Mouse (Mus musculus) kidney, postnatal 25 days (tissue): ENCODE measurements around the gene Mlip.

Source experiments
- DNase-seq, 2 experiments: peaks; one replicate each; pipeline ENCODE4 v3.0.0; 2021; ENCODE audit warnings: mixed read lengths in 2 of 2

The Mlip gene

GRCm38 (mm10) chr9:77347704-77348103 is 5.1 kb downstream of the Mlip start:
- no peak for DNase-seq

- no peak for DNase-seq
These were observed 8.5 kb downstream of the Mlip start for GRCm38 (mm10) chr9:77344318-77344717.

DNA sequence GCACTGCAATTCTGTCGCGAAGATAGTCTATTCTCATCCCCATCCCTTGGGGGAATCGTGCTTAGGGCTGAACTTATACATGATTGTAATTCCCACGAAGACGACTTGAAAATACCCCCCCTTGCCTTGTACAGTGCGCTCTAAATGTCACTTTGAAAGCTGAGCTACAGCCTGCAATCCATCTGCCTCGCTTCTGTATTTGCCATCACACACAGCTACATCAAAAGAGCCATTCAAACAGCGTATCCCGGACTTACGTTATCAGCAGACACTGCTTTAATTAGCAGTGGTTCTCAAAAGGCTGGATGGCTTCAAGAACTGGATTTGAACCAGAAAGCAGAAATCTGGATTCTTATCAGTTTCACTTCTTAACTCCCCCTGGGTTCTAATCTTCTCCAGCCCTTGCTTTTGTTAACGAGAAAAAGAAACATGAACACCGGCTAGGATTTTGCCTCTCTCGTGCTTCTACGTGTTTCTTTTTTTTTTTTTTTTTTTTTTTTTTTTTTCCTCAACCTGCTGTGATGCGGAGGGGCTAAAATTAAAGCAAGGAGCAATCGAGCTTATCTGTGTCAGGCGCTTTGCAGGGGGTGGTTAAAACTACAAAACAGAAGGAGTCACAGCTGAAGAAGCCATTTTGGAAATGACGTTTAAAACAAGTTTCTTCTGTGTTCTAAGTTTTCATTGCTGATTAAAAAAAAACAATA is 12.5 kb downstream of the Mlip start:
- no peak for DNase-seq

GRCm38 (mm10) chr9:77339571-77340148 is 13.1 kb downstream of the Mlip start:
- no peak for DNase-seq

- no peak for DNase-seq
These were observed 17.4 kb downstream of the Mlip start for GRCm38 (mm10) chr9:77335370-77335769.

GRCm38 (mm10) chr9:77318346-77318745 is 34.4 kb downstream of the Mlip start:
- no peak for DNase-seq

- DNase-seq = no peak
These were observed 42.2 kb downstream of the Mlip start for GRCm38 (mm10) chr9:77310548-77310947.

- DNase-seq = no peak
These were observed 47.4 kb downstream of the Mlip start for GRCm38 (mm10) chr9:77305417-77305816.

GRCm38 (mm10) chr9:77302340-77302739 is 50.4 kb downstream of the Mlip start:
- DNase-seq = no peak

GRCm38 (mm10) chr9:77287958-77288357 is 64.8 kb downstream of the Mlip start:
- DNase-seq = no peak

GRCm38 (mm10) chr9:77279371-77279770 is 73.4 kb downstream of the Mlip start:
- no peak for DNase-seq

DNA sequence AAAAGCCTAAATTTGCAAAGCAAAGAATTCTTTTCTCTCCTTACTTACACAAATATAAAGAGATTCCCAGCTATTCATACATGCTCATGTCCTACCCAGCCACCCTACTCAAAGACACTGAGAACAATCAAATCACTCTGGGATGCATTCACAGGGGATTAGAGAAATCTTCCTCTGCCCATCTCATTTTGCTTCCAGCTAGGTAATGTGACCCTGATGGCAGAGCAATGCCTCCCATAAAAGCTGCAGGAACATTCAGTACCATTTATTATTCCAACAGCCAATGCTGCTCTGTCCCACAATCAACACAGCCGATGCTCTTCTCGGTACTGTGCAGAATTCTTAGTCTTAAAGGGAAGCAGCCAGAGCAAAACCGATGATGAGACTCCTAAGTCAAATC is 74.7 kb downstream of the Mlip start:
- no peak for DNase-seq

- no peak for DNase-seq
These were observed 75.5 kb downstream of the Mlip start for GRCm38 (mm10) chr9:77277270-77277669.

- no peak for DNase-seq
These were observed 76.2 kb downstream of the Mlip start for GRCm38 (mm10) chr9:77276451-77277154.

GRCm38 (mm10) chr9:77272727-77273126 is 80.0 kb downstream of the Mlip start:
- no peak for DNase-seq

DNA sequence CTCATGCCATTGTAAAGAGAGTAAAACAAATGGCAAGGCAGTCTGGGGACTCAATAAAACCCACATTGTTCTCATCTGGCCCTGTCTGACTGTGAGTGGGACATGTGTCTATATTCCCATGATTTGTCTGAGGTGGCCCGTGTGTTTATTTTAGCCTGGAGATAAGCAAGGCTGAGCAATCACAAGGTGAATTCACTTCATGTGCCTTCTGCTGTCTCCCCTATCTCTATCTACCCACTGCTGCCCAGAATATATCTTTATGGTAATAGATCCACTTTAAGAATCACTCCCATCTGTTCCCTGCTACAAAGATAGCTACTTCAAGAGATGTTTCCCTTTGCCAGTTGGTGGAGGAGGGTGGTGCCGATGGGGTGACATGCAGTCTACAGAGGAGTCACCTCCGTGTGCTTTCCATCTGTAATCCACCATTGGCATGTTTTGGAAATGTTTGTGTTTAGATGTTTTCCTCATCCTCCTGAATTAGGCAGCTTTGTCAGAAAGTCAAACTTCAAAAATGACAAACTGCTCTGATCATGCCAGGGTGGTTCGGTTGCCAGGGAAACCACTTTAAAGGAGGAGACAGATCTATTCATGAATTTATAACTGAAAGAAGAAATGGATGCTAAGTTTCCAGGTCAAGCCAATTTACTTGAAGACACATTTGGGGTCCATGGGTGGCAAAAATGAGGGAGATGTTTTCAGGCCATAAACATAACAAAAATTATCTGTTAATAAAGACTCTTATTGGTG is 87.3 kb downstream of the Mlip start:
- no peak for DNase-seq

DNA sequence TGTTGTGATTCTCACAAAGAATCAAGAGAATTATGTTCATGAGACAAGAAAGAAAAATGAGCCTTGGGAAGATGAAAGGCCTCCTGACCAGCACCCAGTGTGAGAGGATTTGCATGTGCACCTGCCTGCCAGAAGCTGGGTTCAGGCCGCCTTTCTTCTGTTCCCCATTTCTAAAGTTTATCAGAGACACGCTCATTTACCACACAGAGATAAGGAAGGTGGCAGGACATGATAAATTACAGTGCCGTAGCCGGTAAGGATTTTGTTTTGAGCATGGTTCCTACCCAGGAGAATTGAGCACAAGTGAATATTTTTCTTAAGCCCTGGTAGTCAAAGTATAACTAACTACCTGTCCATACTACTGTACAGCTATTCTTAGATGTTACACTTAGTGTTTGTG is 93.7 kb downstream of the Mlip start:
- no peak for DNase-seq

DNA sequence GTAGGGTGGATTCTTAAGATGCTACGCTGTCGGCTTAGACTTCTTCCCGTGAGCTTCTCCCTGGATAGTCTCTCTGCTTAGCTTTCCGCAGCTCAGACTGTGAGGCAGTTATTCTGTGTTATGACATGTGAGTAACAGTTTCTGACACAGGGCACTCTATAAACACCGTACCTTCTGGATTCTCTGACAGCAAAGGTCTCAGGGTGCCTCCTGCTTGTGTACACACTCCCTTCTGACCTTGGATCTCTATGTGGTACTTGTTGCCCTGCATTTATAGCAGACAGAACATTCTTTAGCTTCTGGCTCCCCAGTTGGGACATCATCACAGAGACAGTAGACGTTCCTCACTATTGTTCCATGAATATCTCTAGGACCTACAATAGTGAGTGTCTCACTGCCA is 94.5 kb downstream of the Mlip start:
- DNase-seq = no peak

DNA sequence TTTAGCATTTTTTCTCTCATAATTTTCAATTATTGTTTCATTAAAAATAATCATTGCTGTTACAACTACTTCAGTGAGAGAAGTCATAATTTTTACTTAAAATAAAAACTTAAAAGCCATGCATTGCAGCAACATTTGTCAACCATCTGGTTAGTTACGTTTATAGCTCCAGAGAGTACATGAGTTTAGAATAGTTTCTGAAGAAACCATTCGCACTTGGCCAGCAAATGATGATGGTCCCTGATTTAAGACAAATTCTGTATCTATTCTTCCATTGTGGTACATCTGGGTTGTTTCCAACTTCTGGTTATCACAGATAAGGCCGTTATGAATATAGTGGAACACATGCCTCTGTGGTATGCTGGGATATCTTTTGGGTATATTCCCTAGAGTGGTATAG is 98.3 kb downstream of the Mlip start:
- DNase-seq = no peak

DNA sequence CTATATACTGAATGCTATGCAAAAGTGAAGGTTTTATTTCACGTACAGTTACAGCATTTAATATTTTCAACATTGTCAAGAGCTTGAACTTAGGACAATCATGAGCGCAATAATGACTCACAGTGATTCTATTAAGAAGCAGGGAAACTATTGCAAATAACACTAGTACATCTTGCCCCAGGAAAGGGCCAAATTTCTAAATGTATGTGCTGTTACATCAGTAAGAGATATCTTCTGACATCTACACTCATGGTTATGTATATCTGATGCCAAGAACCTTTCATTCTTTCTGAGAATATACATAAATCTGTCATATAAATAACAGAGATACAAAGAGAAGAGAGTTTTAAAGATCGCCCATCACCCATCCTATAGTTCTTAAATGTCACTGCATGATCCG is 100.0 kb downstream of the Mlip start:
- no peak for DNase-seq

- no peak for DNase-seq
These were observed 100.6 kb downstream of the Mlip start for GRCm38 (mm10) chr9:77252134-77252533.

DNA sequence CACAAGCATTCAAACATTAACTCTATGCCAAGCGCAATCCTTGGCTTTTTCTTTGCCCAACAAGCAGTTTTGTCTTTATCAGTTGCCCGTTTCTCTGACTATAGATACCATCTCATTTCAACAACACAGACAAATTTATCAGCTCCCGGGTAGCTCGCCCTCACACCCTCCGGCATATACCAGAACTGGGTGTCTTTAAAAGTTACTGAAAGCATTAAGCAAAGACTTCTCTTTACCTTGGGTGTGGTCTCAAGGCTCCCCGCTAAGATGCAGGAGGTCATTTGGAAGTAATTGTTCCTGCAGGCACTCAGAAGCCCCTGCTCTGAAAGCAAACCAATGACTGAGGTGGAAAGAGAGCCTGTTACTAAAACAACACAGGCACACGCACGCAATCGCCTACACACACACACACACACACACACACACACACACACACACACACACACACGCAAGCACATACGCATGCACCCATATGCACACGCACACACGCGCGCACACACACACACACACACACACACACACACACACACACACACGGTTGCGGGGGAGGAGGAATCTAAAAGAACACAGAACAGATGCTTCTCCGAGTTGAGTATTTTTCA is 101.2 kb downstream of the Mlip start:
- no peak for DNase-seq

GRCm38 (mm10) chr9:77198250-77198649 is 154.5 kb downstream of the Mlip start:
- DNase-seq = no peak
